Mouse (Mus musculus): ENCODE results near the gene Adgrv1.

The Adgrv1 gene

GRCm38 (mm10) chr13:81142268-81142884 is 490.6 kb downstream of the Adgrv1 start:
- DNase-seq (ENCODE audit: low read depth), result no peak

DNA sequence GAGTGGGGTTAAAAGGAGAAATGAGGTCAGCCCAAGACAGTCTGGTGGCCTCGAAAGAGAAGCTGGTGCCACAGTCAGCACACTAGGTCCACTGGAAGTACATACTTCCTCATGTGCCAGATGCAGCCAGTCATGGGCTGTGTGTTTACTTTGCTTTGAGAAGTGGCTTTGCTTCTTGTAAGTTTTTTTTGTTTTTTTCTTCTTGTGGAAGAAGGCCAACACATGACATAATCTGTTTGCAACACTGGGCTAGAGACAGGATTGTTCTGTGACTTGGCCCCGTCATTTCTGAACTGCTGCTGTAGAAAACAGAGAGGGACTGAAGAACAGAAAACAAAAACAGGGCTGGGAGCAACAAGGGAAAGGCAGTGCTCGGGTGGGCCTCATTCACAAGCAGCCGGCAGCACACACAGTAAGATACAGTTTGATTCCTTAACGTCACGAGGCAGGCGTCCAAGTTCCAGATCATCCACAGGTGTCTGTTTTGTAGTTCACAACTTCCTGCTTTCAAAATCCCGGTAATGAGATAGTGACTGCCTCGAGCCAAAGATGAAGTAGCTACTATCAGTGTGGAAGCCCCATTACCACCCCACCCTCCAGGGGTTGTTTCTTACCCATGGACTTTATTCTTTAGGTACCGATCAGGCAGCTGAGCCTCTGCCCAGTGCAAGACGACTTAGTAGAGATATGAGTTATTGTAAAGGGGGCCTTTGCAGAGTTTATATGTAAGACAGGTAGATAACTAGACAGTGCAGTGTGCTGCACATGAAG is 496.1 kb downstream of the Adgrv1 start:
- peak; percentile 16 for DNase-seq (ENCODE audit: low read depth)

DNA sequence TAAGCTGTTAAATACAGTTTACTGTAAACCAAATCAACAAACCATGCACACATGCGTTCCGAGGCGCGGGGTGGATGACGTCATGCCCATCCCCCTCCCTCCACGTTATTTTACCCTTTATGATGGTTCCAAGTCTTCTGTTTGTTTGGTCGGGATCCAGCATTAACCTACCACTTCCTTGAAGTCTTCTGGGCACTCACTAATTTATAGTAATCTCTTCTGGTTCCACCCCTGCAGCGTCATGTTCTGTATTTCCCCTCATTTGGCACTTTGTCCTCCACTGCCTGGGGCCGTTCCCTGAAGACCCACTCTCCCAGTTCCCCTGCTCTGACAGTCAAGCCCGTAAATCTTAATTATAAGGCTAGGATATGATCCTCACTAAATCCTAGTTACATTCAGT is 497.0 kb downstream of the Adgrv1 start:
- no peak for DNase-seq (ENCODE audit: low read depth)

GRCm38 (mm10) chr13:81134412-81134811 is 498.5 kb downstream of the Adgrv1 start:
- no peak for DNase-seq (ENCODE audit: low read depth)

DNA sequence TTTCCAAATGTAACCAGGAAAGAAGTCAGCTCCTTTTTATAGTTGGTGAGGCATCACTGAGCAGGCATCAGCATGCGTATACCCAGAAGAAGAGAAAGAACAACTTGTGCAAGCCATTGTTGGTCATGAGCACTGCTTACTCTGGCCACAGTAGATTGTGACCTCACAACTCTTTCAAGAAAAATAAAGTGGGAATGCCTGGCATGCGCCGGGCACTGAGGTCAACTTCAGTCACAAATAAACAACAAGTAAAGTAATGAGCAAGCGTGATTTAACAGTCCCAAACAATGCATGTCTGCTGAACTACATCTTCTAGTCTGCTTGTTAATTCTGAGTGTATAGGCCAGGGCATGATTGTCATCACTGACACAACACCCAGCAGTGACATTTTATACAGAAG is 499.6 kb downstream of the Adgrv1 start:
- no peak for DNase-seq (ENCODE audit: low read depth)

DNA sequence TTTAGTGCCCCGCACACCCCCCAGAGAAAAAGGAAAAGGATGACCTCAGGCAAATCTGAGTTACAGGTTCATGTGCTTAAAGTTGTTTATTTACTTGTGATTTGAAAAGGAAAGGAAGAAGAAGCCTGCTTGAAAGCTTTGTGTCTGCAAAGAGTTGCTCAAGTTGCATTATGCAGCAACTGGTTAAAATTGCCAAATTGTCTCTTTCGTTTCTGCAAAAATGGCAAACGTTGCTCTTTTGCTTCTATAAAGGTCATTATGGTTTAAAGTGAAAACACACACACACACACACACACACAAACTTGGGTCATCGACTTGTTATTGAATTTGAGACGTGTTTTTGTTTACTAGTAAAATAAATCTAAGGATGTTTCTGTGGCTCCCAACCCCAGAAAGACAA is 500.3 kb downstream of the Adgrv1 start:
- no peak for DNase-seq (ENCODE audit: low read depth)

DNA sequence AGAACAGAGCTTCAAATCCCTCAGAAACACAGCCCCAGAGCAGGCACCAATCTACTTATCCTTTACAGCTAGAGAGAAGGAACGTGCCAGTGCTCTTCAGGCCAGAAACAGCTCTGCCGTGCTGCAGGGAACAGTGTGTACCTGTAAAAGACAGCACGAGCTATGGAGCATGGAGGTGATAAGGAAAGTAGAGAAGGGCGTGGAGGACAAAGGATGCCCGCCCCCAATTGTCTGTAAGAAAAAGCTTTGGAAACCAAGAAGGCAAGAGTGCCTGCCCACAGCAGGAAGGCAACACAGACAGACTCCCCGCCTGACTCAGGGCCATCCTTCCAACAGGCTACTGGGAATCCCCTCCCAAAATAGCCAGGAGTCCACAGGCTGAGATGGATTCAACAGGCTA is 501.1 kb downstream of the Adgrv1 start:
- DNase-seq (ENCODE audit: low read depth), result no peak

- no peak for DNase-seq (ENCODE audit: low read depth)
Observed at GRCm38 (mm10) chr13:81130742-81131524, 502.0 kb downstream of the Adgrv1 start.

- no peak for DNase-seq (ENCODE audit: low read depth)
Observed at GRCm38 (mm10) chr13:81125846-81126245, 507.1 kb downstream of the Adgrv1 start.

DNA sequence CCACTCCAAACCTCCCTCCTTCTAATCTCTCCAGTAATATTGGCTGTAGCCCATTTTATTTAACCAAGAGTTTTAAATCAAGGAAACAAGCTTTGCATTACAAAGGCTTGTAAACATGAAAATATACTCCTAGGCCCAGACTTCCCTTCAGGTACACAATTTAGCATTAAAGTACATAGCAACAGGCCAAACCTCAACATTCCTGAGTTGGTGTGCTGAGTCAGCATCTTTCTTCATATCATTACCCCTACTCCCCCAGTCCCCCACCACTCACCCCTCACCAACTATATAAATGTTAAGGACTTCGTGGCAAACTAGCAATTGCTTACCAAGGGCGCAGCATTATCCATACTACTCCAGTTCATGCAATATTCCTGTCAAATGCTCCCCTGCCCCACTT is 510.7 kb downstream of the Adgrv1 start:
- DNase-seq (ENCODE audit: low read depth), result no peak

DNA sequence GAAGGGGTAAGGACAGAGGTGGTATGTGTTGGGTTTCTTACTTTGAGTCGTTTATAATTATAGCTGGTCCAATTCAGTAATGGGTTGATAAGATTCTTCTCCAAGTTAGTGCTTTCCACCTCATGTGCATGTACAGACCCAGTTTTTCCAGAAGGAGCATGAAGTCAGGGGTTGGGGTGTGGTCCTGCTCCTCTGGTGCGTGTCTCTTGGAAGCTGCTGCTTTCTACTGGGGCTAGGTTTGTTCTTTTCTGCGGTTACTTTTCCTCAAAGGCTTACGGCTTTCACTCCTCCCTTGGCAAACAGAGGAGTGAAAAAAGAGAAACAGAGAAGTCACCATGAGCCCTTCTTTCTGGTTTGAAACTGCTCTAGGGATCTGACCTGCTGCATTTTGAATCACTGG is 522.5 kb downstream of the Adgrv1 start:
- DNase-seq (ENCODE audit: low read depth), result no peak

DNA sequence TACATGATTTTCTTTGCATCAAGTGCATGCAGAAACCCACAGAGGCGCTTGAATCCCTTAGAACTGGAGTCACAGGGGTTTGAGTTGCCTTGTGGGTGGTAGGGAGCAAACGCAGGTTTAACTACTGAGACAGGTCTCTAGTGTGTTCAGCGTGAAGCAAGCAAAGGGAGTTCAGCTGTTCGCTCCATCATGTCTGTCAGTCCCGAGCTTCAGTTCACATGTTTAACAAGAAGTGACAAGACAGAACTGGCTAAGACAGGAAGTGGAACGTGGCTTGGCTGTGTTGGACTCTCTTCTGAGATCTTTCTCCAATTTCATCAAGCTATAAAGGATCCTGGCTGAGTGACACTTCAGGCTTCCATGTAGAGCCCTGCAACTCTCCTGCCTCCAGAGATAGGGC is 523.3 kb downstream of the Adgrv1 start:
- DNase-seq (ENCODE audit: low read depth), result no peak

DNA sequence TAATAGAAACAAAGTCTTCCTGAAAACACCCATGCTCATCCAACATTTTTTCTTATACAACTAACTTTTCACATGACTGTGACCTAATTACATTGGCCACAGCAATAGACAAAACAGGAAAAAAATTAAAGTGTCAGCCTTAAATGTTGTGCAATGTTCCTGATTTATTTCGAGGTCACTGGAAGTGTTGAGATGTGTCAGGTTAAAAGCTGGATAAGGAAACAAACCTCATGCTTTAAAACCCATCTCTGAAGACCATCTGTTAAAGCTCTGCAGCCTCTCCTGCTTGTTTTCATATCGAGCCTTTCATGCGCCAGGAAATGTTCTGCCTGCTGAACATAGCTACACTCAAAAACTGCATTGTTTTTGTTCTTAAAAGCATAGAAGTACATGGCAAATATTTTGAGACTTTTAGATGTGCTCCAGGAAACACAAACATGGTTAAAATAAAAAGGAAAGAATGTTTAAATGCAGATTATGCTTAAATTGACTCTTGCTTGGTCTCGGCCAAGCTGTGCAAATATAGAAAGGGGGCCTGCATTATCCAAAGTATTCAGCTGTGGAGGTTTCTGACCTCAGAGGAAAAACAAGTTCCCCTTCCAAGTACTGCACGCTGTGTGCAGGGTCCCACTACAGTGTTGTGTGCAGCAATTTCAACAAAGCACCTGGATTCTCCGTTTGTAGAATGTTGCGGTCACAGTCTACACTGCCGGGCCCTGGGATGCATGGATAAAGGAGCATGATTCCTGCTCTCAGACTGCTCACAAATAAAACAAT is 524.2 kb downstream of the Adgrv1 start:
- no peak for DNase-seq (ENCODE audit: low read depth)

DNA sequence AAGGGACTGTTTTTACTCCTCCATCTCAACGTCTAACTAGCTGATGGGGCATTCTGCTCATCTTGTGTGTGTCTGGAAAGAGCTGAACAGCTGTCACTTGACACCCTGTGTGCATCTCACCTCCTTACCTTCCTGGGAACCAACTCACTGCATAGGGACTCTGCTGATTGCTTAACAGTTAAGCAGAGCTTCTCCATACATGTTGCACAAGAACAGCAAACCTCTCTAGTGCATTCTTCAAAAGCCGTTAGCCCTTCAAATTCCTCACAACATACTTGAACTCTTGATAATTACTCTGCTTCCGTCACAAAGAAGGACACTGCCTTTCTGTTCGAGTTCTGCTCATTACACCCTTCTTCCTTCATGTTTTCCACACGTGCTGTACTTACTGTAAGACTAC is 525.5 kb downstream of the Adgrv1 start:
- no peak for DNase-seq (ENCODE audit: low read depth)

- DNase-seq (ENCODE audit: low read depth), result peak; percentile 11
Observed at GRCm38 (mm10) chr13:81103794-81104193, 529.2 kb downstream of the Adgrv1 start.

DNA sequence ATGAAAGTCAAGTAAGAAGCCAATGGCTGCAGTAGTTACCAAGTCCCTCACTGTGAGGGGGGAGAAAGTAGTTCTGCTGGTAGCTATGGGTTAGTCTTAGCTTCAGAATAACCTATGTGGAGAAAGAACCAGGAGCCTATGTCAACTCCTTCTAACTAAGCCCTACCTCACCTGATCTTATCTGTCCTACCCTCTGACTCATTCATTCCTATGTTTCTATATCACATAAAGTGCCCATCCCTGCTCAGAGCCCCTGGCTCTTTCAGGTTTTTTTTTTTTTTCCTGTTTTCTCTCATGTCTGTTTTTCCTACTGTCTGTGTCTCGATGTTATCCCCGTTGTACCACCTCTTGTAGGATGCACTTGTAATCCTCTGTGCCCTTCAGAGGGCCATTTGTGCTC is 536.5 kb downstream of the Adgrv1 start:
- DNase-seq (ENCODE audit: low read depth), result peak; percentile 3

- DNase-seq (ENCODE audit: low read depth), result no peak
Observed at GRCm38 (mm10) chr13:81094513-81094912, 538.4 kb downstream of the Adgrv1 start.

- DNase-seq (ENCODE audit: low read depth), result no peak
Observed at GRCm38 (mm10) chr13:81090051-81090836, 542.7 kb downstream of the Adgrv1 start.

DNA sequence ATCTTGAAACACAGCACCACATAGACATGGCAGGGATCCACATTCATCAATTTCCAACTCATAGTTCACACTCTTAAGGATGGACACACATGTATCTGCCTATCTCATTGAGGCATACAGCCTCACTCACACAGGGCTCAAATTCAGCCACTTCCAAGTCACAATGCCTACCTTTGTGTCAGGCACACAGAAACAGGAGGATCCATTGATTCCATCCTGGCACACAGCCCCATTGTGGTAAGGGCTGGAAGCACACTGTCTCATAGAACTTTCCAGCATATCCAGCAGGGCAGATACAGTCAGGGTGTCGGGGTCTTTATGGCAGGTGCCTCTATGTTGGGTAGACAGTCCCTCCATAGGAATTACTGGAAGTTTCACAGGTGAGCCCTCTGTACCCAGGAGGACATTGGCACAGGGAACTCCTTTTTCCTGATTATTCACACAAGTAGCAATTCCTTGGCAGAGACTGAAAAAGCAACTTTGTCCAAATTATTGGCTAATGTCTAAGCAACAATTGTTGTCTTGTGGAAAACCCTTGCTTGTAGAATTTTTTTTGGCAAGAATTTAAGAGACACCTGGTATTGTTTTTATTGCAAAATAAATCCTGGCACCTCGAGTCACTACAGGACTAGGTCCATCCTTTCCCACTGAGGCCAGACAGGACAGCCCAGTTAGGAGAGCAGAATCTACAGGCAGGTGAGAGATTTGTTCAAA is 545.8 kb downstream of the Adgrv1 start:
- DNase-seq (ENCODE audit: low read depth), result no peak

GRCm38 (mm10) chr13:81072214-81072613 is 560.7 kb downstream of the Adgrv1 start:
- no peak for DNase-seq (ENCODE audit: low read depth)

GRCm38 (mm10) chr13:81051448-81051847 is 581.5 kb downstream of the Adgrv1 start:
- no peak for DNase-seq (ENCODE audit: low read depth)
